Mouse (Mus musculus) megakaryocyte, embryonic 14.5 days (primary cell): Measurements from ENCODE around the gene Tab1.

Source experiments
- FLI1 ChIP-seq: IDR thresholded peaks from 2 replicates; pipeline ENCODE4 v1.6.1; 2012; ENCODE audit warnings: low read length, inconsistent platforms, mixed read lengths
- GATA1 ChIP-seq: IDR thresholded peaks from 3 replicates; pipeline ENCODE4 v1.6.1; 2012; ENCODE audit warnings: mixed read lengths, low read length, inconsistent platforms, borderline replicate concordance

- no peak for TF ChIP-seq GATA1
- no peak for TF ChIP-seq FLI1
Measured at GRCm38 (mm10) chr15:80170357-80170756, 37.4 kb downstream of the Tab1 start.
